Mouse (Mus musculus): ENCODE results near the gene Ccdc124. TPM values are rescaled to one million over a fixed set of nuclear protein-coding genes. Genes with fewer than 3 reads are reported as not detected.

Gene Ccdc124
- polyA plus RNA-seq, 1 experiment from 2014 or later = 169 TPM

- WGBS = 48% methylated on average over 4 of the region's 4 CpGs
- H3K4me1 ChIP-seq = peaks cover 12% of the 10 kb centered on the region
- no peak overlapping the region for H3K4me2 ChIP-seq
- H3K36me3 ChIP-seq (ENCODE audit: poor library complexity, severe bottlenecking) = no peaks in the 10 kb centered on the region
- no peaks in the 10 kb centered on the region for H3K9me3 ChIP-seq (replicated peaks)
- H3K27me3 ChIP-seq = 0 out of 2 replicates have a peak, but pooled peaks cover 3% of the 10 kb centered on the region
- H3K9ac ChIP-seq = no peak overlapping the region
- ATAC-seq = no peak
- no peak overlapping the region for H3K4me3 ChIP-seq
- no peak overlapping the region for H3K27ac ChIP-seq
These were observed 5.8 kb upstream of the Ccdc124 start for GRCm38 (mm10) chr8:70879500-70879899.

DNA sequence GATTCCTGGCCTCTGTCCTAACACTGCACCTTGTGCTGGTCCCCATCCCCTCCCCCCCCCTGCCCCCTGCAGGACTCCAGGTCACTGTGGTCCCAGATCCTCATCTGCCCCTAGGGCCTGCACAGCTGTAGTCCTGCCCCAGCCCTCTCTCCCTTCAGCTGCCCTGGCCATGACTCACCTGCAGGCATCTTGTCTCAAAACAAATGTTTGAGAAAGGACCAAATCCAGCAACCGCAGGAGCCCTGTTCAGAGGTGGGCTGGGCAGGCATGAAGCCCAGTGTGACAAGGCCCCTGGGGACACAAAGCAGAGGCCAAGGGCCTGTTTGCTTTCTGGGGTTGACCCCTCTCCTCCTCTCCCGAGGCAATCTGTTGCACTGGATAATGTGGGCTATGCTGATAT lies 4.4 kb upstream of the Ccdc124 start:
- peaks cover 12% of the 10 kb centered on the region for H3K4me1 ChIP-seq
- no peaks in the 10 kb centered on the region for H3K36me3 ChIP-seq (ENCODE audit: poor library complexity, severe bottlenecking)
- no peaks in the 10 kb centered on the region for H3K9me3 ChIP-seq (replicated peaks)
- no peak overlapping the region for H3K9ac ChIP-seq
- H3K27me3 ChIP-seq = 0 out of 2 replicates have a peak, but pooled peaks cover 3% of the 10 kb centered on the region
- WGBS = 51% methylated on average over 2 of the region's 2 CpGs
- no peak overlapping the region for H3K4me3 ChIP-seq
- ATAC-seq = no peak
- H3K4me2 ChIP-seq = no peak overlapping the region
- no peak overlapping the region for H3K27ac ChIP-seq

GRCm38 (mm10) chr8:70876382-70876781 lies 2.6 kb upstream of the Ccdc124 start:
- Histone ChIP-seq H3K27me3 (0 out of 2 replicates have a peak, but pooled peaks cover 3% of the 10 kb centered on the region), H3K4me1 (peaks cover 26% of the 10 kb centered on the region), H3K36me3 (ENCODE audit: poor library complexity, severe bottlenecking) (no peaks in the 10 kb centered on the region), H3K4me3 (no peak overlapping the region), H3K9ac (no peak overlapping the region), H3K9me3 (replicated peaks) (no peaks in the 10 kb centered on the region), H3K4me2 (no peak overlapping the region), H3K27ac (no peak overlapping the region)
- ATAC-seq = no peak
- WGBS = 70% methylated on average over 4 of the region's 4 CpGs

DNA sequence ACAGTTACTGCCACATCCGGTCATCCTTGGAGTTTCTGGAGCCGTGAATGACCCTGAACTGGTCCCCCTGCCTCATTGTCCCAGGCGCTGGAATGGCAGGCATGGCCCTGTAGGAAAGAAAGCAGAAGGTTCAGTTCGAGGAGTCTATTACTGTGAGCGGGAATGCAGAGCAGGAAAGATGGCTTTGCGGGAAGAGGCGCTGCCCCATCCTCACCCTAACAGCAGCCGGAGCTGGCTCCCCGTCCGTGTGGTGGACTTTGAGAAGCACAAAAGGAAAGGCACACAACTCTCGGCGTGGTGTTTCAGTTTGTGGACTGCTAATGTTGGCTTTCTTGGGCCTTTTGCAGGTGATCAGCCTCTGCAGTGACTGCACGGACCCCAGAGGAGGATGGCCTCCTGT lies 706 bp upstream of the Ccdc124 start:
- Histone ChIP-seq H3K4me1 (peaks cover 21% of the 10 kb centered on the region), H3K27me3 (0 out of 2 replicates have a peak, but pooled peaks cover 3% of the 10 kb centered on the region), H3K4me3 (no peak overlapping the region), H3K9me3 (replicated peaks) (no peaks in the 10 kb centered on the region), H3K27ac (no peak overlapping the region), H3K36me3 (ENCODE audit: poor library complexity, severe bottlenecking) (no peaks in the 10 kb centered on the region), H3K4me2 (no peak overlapping the region), H3K9ac (no peak overlapping the region)
- WGBS = 93% methylated on average over 13 of the region's 13 CpGs
- ATAC-seq = no peak

DNA sequence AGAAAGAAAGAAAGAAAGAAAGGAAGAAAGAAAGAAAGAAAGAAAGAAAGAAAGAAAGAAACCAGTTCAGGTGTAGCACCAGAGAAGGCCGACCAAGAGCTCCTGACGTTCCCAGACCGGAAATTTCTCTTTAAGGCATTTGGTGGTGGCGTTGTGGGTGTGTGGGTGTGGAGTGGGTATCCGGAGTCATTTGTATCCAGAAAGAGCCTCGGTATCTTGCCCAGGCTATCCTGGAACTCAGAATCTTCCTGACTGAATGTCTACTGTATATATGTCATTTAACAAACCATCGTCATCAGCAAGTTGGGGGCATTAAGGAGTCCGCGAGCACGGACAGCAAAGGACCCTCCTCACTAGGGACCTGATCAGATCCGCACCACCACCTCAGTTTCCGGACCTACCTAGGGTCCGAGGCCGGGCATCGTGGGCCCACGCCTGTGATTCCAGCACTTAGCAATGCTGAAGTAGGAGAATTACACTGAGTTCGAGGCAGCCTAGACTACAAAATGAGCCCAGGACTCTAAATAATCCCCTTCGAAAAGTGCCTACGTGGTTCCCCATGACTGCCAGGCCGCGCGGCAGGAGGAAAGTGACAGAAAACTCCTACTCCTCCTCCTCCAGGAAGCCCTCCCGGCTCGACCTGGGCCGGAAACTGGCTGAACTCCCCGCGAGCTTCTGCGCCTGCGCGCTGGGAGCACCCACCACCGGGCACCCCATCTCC lies 932 bp downstream of the Ccdc124 start:
- Histone ChIP-seq H3K27me3 (no peaks in the 10 kb centered on the region), H3K27ac (peak overlapping the region; percentile 84), H3K9ac (peak overlapping the region; percentile 83), H3K36me3 (ENCODE audit: poor library complexity, severe bottlenecking) (peaks cover 8% of the 10 kb centered on the region), H3K9me3 (replicated peaks) (no peaks in the 10 kb centered on the region), H3K4me1 (peaks cover 35% of the 10 kb centered on the region), H3K4me2 (peak overlapping the region; percentile 93), H3K4me3 (peak overlapping the region; percentile 75)
- 5% methylated on average over 31 of the region's 31 CpGs for WGBS
- ATAC-seq = 0 out of 2 replicates have a peak, but pooled peaks have one; percentile 0

DNA sequence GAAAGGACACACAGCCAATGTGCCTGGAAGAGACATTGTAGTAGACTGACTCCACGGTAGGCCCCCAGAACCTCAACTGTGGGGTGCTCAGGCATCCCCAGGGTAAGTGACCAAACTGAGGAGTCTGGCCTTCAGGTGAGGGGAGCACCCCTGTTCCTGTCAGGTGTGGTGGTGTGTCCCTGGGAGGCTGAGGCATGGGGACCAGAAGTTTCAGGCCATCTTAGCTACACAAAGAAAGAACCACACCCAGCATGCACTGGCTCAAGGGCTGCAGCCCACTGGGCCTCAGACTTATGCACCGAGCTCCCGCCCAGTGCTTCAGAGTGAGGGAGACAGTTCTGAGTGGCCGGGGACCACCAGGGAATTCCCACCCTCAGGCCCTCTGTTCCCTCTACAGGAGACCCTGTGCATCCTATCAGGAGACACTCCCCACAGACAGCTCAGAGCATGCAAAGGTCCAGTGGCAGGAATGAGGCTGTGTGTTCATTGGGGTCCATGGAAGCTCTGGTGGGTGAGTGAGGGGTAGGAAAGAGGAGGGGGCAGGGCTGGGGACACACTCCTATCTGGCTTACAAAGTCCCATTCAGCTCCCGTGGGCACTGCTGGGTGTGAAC lies 2.4 kb downstream of the Ccdc124 start:
- no peak overlapping the region for H3K27ac ChIP-seq
- peaks cover 42% of the 10 kb centered on the region for H3K4me1 ChIP-seq
- 82% methylated on average over 5 of the region's 5 CpGs for WGBS
- ATAC-seq = no peak
- no peak overlapping the region for H3K4me2 ChIP-seq
- no peaks in the 10 kb centered on the region for H3K27me3 ChIP-seq
- H3K36me3 ChIP-seq (ENCODE audit: poor library complexity, severe bottlenecking) = peaks cover 12% of the 10 kb centered on the region
- H3K4me3 ChIP-seq = no peak overlapping the region
- H3K9me3 ChIP-seq (replicated peaks) = no peaks in the 10 kb centered on the region
- H3K9ac ChIP-seq = peak overlapping the region; percentile 34

- 49% methylated on average over 16 of the region's 16 CpGs for WGBS
- H3K4me1 ChIP-seq = peaks cover 52% of the 10 kb centered on the region
- no peaks in the 10 kb centered on the region for H3K27me3 ChIP-seq
- peak overlapping the region; percentile 55; the same call in 1 of the 2 replicates for H3K9ac ChIP-seq
- H3K36me3 ChIP-seq (ENCODE audit: poor library complexity, severe bottlenecking) = peaks cover 12% of the 10 kb centered on the region
- peak overlapping the region; percentile 77; the same call in 1 of the 2 replicates for H3K27ac ChIP-seq
- 0 out of 2 replicates have a peak, but pooled peaks have one; percentile 13 for ATAC-seq
- no peaks in the 10 kb centered on the region for H3K9me3 ChIP-seq (replicated peaks)
- no peak overlapping the region for H3K4me3 ChIP-seq
- H3K4me2 ChIP-seq = peak overlapping the region; percentile 37
These were observed 4.1 kb downstream of the Ccdc124 start for GRCm38 (mm10) chr8:70869601-70870041.

- H3K9me3 ChIP-seq (replicated peaks) = no peaks in the 10 kb centered on the region
- peak overlapping the region; percentile 77 for H3K27ac ChIP-seq
- peaks cover 56% of the 10 kb centered on the region for H3K4me1 ChIP-seq
- no peak for ATAC-seq
- no peaks in the 10 kb centered on the region for H3K27me3 ChIP-seq
- peaks cover 12% of the 10 kb centered on the region for H3K36me3 ChIP-seq (ENCODE audit: poor library complexity, severe bottlenecking)
- 32% methylated on average over 5 of the region's 5 CpGs for WGBS
- H3K9ac ChIP-seq = peak overlapping the region; percentile 55
- no peak overlapping the region for H3K4me3 ChIP-seq
- peak overlapping the region; percentile 37 for H3K4me2 ChIP-seq
These were observed 4.5 kb downstream of the Ccdc124 start for GRCm38 (mm10) chr8:70869199-70869571.

- H3K4me1 ChIP-seq = peaks cover 61% of the 10 kb centered on the region
- peak overlapping the region; percentile 37 for H3K4me2 ChIP-seq
- peaks cover 12% of the 10 kb centered on the region for H3K36me3 ChIP-seq (ENCODE audit: poor library complexity, severe bottlenecking)
- 14% methylated on average over 40 of the region's 40 CpGs for WGBS
- no peaks in the 10 kb centered on the region for H3K27me3 ChIP-seq
- H3K9me3 ChIP-seq (replicated peaks) = no peaks in the 10 kb centered on the region
- peak overlapping the region; percentile 55 for H3K9ac ChIP-seq
- no peak for ATAC-seq
- H3K4me3 ChIP-seq = peak overlapping the region; percentile 17; the same call in 1 of the 2 replicates
- H3K27ac ChIP-seq = peak overlapping the region; percentile 77
These were observed 5.1 kb downstream of the Ccdc124 start for GRCm38 (mm10) chr8:70868559-70869198.

GRCm38 (mm10) chr8:70866566-70866965 lies 7.2 kb downstream of the Ccdc124 start:
- peak overlapping the region; percentile 58; the same call in 1 of the 2 replicates for H3K9ac ChIP-seq
- WGBS = 87% methylated on average over 7 of the region's 7 CpGs
- no peak overlapping the region for H3K4me3 ChIP-seq
- H3K27ac ChIP-seq = peak overlapping the region; percentile 91
- peaks cover 12% of the 10 kb centered on the region for H3K36me3 ChIP-seq (ENCODE audit: poor library complexity, severe bottlenecking)
- peak overlapping the region; percentile 96 for H3K4me2 ChIP-seq
- no peak for ATAC-seq
- H3K4me1 ChIP-seq = peaks cover 69% of the 10 kb centered on the region
- H3K27me3 ChIP-seq = peaks cover 15% of the 10 kb centered on the region
- H3K9me3 ChIP-seq (replicated peaks) = no peaks in the 10 kb centered on the region

DNA sequence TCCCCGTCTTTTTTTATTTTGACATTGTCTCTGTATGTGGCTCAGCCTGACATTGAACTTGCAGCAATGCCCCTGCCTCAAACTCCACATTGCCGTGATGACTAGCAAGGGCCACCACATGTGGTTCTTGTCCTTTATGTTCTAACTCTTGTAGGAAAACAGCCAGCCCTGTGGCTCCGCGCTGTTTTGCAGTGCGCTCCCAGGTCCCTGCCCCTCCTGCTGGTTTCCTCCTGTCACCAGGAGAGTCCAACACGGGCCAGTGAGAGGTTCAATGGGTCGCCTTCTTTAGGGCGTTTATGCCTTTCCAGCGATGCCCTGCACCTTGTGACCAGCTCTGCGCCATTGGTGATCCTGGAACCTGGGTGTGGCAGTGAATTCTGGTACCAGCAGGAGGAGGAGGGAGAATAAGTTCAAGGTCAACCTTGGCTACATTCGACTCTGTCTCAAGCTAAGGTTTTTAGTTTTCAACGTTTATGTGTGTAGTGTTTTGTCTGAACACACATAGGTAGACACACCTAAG lies 7.7 kb downstream of the Ccdc124 start:
- H3K4me3 ChIP-seq = peak overlapping the region; percentile 56
- 9% methylated on average over 12 of the region's 12 CpGs for WGBS
- peak overlapping the region; percentile 91 for H3K27ac ChIP-seq
- H3K9me3 ChIP-seq (replicated peaks) = no peaks in the 10 kb centered on the region
- peaks cover 69% of the 10 kb centered on the region for H3K4me1 ChIP-seq
- H3K9ac ChIP-seq = peak overlapping the region; percentile 58
- peak; percentile 19; the same call in 1 of the 2 replicates for ATAC-seq
- peak overlapping the region; percentile 96 for H3K4me2 ChIP-seq
- peaks cover 12% of the 10 kb centered on the region for H3K36me3 ChIP-seq (ENCODE audit: poor library complexity, severe bottlenecking)
- H3K27me3 ChIP-seq = peaks cover 15% of the 10 kb centered on the region
